Mouse (Mus musculus): ENCODE data around the gene Csrnp2. TPM values are rescaled to one million over a fixed set of nuclear protein-coding genes. Genes with fewer than 3 reads are reported as not detected.
A peak's percentile ranks its signal among the peaks of the same experiment; 100 is the strongest.
"Not testable (repeated sequence)": the region's sequence is repeated elsewhere in the genome, so short reads cannot be mapped to it uniquely, and the experiment has no call there.

The Csrnp2 gene
- polyA plus RNA-seq (2012; rRNA removed) = 3.2 and 3.8 TPM in 2 replicates

DNA sequence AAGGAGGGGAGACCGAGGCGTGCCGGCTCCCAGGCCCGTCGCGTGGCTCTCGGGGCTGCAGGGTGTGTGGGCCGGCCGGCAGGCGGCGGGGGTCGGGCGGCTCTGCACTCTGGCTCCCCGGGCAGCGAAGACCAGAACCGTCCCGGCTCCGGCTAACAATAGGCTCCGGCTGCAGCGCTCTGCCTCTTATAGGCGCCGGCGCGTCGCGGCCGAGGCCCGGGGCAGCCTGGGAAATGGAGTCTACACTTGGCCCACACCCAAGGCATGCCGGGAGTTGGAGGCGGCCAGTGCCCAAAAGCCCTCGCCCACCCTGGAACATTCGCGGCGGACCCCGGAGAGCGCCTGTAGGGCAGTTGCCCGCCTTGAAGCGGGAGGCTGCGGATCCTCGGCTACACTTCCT lies at the start of gene Csrnp2:
Csrnp2 (minus strand) TSS at position 387 of the 400 bp plus-strand sequence.
- peak; percentile 94 for DNase-seq (ENCODE audit: low spot score)

DNA sequence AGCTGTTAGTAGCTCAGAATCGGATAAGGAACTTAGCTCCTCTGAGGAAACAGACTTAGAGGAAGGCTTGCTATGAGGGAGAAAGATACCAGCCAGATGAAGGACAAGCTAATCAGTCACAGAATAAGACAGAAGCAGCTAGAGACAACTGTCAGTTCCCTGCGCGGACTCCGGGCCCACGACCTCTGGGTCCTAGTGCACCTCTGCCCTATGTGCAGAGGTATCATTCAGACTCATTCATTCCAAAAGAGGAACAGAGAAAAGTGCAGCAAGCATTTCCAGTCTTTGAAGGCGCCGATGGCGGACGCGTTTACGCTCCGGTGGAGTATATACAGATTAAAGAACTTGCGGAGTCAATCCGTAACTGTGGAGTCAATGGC lies 48.4 kb upstream of the Csrnp2 start:
- not testable (repeated sequence) for DNase-seq (ENCODE audit: low spot score)

DNA sequence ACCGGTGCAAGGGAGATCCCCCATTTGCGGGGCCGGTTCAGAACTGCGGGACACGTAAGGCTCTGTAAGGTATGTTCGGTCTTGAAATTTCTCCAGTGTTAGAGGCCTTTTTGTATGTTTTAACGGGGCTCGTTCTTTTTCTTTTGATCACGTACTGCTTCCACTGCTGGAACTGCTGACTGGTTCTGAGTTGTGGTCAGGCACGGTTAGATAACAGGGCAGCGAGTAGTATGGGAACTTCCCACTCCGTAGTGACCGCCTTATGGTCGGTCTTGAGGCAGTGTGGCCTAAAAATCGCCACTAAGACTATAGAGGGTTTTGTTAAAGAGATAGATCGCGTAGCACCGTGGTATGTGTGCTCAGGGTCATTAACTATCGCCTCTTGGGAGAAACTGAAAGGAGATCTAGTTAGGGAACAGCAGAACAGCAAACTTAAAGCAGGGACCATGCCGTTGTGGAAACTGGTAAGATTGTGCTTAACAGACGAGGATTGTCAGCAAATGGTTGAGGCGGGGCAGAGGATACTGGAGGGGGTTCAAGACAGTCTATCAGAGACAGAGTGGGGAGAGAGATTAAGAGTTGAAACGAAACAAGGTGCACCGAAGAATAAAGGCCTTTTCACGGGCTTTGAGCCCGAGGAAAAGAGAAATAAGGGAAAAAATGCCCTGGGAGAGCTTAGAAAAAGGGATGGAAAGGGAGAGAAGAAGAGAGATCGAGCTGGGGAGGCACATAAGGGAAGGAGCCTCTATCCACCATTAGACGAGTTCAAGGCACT lies 47.8 kb upstream of the Csrnp2 start:
- not testable (repeated sequence) for DNase-seq (ENCODE audit: low spot score)

DNA sequence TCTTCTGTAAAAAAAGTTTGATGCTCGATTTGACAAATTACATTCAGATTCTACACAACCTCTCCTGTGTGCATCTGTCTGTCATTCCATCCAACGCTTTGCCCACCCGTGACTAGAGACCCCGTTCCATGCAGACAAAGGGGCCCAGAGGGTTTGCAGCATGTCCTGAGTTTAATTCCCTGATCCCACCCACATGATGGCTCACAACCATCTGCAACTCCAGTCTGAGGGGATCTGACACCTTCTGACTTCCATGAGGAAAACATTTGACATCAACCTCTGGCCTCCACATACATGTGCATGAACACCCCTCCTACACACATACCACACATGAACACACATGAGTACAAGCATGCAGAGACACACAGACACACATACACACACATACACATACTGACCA lies 46.1 kb upstream of the Csrnp2 start:
- DNase-seq (ENCODE audit: low spot score) = no peak

DNA sequence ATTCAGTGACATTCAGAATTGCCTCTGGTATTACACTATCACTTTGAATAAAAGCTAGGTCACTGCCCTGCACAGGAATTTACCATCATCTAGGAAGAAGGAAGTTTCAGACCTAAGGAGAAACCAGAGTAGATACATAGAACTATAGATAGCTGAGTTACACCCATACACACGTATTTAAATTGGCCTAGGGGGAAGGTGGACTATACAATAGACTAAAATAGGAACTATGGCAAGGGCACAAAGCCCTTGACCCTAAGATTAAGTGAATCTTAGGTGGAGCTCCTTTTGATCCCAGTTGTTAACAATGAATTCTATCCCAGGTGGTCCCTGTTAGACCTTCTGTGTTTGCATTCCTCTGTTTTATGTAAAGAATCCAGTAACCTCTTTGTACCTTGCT lies 45.7 kb upstream of the Csrnp2 start:
- DNase-seq (ENCODE audit: low spot score) = not testable (repeated sequence)

GRCm38 (mm10) chr15:100539411-100539810 lies 44.1 kb upstream of the Csrnp2 start:
- DNase-seq (ENCODE audit: low spot score) = no peak

- DNase-seq (ENCODE audit: low spot score) = no peak
Measured at GRCm38 (mm10) chr15:100537913-100538312, 42.6 kb upstream of the Csrnp2 start.

DNA sequence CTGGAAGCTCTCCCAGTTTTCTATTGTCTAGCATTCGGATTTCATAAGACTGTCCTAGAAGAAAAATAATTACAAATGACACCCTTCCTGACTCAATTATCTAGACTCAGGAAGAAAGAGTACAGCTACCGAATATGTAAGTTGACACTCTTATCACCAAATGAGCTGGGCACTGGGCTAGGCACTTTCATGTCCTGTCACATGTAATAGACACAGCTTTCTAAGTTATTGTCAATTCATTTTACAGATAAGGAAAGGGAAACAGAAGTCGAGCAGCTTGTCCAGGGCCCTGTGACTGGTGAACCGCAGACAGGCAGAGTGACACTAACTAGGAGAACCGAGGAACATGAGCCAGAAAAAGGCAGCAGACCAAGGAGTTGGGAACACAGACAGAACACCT lies 32.6 kb upstream of the Csrnp2 start:
- DNase-seq (ENCODE audit: low spot score) = no peak

DNA sequence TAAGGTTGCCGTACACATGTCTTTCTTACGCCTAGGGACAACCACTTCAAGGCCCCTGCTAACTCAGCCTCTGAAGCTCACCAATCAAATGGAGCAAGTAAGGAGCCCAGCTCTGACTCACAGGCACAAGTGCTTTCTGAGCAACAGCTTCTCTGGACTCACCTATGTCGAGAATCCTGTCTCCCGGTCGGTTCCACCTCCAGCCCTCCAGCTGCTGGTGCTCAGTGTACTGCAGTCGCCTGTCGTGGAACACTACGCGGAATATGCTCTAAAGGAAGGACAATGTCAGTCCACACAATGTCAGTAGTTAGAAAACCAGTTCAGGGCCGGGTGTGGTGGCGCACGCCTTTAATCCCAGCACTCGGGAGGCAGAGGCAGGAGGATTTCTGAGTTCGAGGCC lies 30.1 kb upstream of the Csrnp2 start:
- no peak for DNase-seq (ENCODE audit: low spot score)

DNA sequence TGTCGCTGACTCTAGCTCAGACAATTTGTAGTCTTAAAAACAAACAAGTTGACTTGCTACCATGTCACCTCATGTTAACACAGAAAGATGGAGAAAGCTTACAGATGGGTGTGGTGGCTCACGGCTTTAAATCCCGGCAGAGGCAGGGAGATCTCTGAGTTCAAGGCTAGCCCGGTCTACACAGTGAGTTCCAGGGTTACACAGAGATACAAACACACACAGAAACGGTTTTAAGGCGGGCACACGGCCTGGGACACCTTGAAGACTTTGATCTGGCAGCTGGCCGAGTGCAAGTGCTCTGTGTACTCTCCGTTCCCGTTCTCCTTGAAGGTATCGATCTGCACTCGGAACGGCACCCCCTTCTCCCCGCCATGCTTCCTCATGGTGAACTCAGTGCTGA lies 25.0 kb upstream of the Csrnp2 start:
- DNase-seq (ENCODE audit: low spot score) = no peak

- no peak for DNase-seq (ENCODE audit: low spot score)
Measured at GRCm38 (mm10) chr15:100515121-100515520, 19.8 kb upstream of the Csrnp2 start.

GRCm38 (mm10) chr15:100513387-100513786 lies 18.1 kb upstream of the Csrnp2 start:
- no peak for DNase-seq (ENCODE audit: low spot score)

DNA sequence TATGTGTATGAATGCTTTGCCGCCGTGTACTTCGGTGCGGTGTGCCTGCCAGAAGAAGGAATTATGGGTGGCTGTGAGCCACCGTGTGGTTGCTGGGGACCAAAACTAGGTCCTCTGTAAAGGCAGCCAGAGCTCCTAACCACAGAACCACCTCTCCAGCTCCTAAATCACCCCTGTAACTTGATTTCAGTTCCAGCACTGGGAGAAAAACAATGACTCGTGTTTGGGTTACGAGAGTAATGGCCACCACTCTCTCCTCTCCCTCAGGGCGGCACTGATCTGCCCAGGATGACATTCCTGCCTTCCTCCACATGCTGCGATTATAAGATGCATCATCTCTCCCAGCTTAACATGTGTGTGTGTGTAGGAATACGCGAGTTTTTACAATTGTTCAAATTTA lies 14.8 kb upstream of the Csrnp2 start:
- no peak for DNase-seq (ENCODE audit: low spot score)

DNA sequence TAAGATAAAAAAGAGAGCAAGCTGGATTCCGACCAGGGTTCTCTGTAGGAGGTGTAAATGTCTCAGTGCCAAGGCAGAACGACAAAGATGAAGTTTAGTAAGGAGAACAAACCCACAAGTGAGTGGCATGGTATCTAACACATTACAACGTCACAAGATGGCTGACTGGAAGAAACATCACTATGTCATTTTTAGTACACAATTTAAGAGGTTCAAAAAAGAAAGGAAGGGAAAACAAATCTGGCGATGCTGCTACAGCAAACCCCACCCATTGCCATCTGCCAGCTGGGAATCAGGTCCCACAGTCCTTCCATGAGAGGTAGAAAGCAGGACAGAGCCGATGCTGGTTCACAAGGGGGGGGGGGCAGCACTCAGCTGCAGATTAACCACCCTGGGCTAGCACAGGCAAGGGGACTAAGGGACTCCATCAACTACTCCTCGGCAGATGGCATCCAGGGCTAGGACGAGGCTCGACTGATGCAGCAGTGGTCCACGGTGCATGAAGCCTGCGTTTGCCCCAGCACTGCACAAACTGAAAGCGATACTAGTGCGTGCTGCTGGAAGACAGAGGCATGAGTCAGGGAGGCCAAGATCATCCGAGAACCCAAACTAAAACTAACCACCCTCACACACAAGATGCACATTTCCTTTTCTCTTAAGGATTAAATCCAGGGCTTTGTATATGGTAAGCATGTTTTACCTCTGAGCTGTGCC lies 13.3 kb upstream of the Csrnp2 start:
- no peak for DNase-seq (ENCODE audit: low spot score)

DNA sequence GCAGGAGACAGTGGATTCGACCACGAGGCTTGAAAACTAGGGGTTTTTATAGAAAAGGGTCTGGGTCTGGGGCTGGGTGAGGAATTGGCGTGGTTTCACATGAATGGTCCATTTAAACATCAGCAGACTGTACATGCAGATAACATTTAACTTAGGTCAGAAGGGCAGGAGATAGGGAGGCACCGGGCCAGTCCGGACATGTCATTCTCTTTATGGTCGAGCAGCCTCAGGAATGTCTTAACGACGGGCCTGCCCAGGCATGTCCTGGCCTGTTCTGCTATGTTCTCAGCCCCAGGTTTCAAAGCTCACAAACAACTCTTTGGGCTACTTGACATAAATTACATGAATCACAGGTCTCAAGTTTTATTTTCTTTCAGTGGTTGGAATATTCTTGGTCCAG lies 4.2 kb upstream of the Csrnp2 start:
- not testable (repeated sequence) for DNase-seq (ENCODE audit: low spot score)

DNA sequence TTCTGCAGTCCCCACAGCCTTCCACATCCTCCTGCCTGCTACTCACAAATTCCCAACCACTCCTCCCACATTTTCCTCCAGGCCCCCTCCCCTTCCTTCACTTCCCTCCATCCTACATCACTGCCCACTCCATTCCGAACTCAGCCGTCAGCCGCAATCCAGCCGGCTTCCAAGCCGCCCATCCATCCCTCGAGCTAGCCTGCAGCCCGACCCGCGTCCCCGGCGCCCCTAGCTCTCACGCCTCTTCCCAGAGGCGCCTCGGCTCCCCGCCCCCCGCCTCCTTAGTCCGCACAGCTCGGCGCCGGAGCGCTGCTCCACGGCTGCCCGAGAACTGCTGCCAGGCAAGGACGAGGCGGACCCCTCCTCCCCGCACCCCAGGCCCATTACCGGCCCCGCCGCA lies 641 bp downstream of the Csrnp2 start:
- DNase-seq (ENCODE audit: low spot score) = no peak

DNA sequence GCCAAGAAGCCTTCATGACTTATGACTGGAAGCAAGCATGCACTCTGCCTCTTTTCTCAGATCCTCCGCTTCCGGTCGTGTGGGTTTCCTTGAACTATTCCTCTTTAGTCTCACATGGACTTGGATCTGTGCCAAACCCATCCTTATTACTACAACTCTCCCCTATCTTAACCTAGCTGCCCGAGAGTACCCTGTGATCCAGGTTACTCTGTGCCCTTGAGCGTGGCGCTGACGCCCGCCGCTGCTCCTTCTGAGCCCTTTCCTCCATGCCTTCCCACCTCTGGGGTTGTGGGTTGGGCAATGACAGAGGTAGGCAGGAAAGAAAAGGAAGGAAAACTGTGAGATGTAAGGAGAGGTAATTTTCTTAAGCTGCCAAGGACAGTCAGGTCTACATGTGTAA lies 3.3 kb downstream of the Csrnp2 start:
- no peak for DNase-seq (ENCODE audit: low spot score)

GRCm38 (mm10) chr15:100489263-100489662 lies 6.0 kb downstream of the Csrnp2 start:
- no peak for DNase-seq (ENCODE audit: low spot score)

GRCm38 (mm10) chr15:100488297-100488696 lies 7.0 kb downstream of the Csrnp2 start:
- DNase-seq (ENCODE audit: low spot score) = not testable (repeated sequence)

- DNase-seq (ENCODE audit: low spot score) = no peak
Measured at GRCm38 (mm10) chr15:100487050-100487449, 8.2 kb downstream of the Csrnp2 start.

- DNase-seq (ENCODE audit: low spot score) = no peak
Measured at GRCm38 (mm10) chr15:100486450-100486849, 8.8 kb downstream of the Csrnp2 start.

GRCm38 (mm10) chr15:100485576-100485975 lies 9.7 kb downstream of the Csrnp2 start:
- DNase-seq (ENCODE audit: low spot score) = no peak

DNA sequence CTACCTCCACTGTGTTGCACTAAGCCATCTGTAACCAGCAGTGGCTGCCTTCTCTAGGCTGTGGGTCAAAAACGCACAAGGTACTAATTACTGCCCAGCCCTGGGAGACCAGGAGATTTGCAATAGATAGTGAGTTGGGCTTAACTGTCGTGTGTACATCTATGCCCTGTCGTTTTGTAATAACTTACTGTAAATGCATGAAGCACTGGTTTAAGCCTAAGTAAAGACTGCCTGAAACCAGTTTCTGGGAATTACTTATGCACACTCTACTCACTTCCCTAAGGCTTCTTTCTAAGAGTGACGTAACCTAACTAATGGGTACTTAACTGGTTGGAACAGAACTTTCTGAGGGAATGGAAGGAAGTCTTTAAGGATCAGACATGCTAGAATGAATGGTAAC lies 16.4 kb downstream of the Csrnp2 start:
- no peak for DNase-seq (ENCODE audit: low spot score)

Data from urinary bladder, adult 2 months (tissue).